Mouse (Mus musculus) kidney, postnatal 0 days (tissue): ENCODE data around the gene Ero1l. TPM values are rescaled to one million over a fixed set of nuclear protein-coding genes. Genes with fewer than 3 reads are reported as not detected.

Experiments used
- ATAC-seq: fragments of 200-750 bp; cut with Nextera tagmentation; replicated peaks from 2 replicates; pipeline ENCODE4 v1.8.0; 2017; ENCODE audit warnings: low read depth, moderate number of reproducible peaks, moderate TSS enrichment, moderate library complexity; ENCODE audit not compliant: low FRiP score
- DNase-seq: peaks from one replicate; pipeline ENCODE4 v3.0.0-alpha.2; 2016; ENCODE audit warnings: low spot score
- H3K27ac ChIP-seq: fragments of 300-500 bp; sonication (generic); 2 replicates; pipeline ENCODE4 v1.5.1; 2014; ENCODE audit warnings: mild to moderate bottlenecking
- H3K27me3 ChIP-seq: fragments of 300-500 bp; sonication (generic); 2 replicates; pipeline ENCODE4 v1.6.1; 2014; ENCODE audit warnings: low read length, mixed read lengths; ENCODE audit not compliant: insufficient read depth
- H3K36me3 ChIP-seq: fragments of 300-500 bp; sonication (generic); 2 replicates; pipeline ENCODE4 v1.6.1; 2014; ENCODE audit warnings: low read length, mixed read lengths; ENCODE audit not compliant: insufficient read depth
- H3K4me1 ChIP-seq: fragments of 300-500 bp; sonication (generic); replicated peaks from 2 replicates; pipeline ENCODE4 v1.6.1; 2014; ENCODE audit warnings: antibody characterized with exemption, low read length, mixed read lengths; ENCODE audit not compliant: insufficient read depth
- H3K4me2 ChIP-seq: fragments of 300-500 bp; sonication (generic); 2 replicates; pipeline ENCODE4 v1.6.1; 2014; ENCODE audit warnings: mild to moderate bottlenecking, low read length, moderate library complexity, mixed read lengths
- H3K4me3 ChIP-seq: fragments of 300-500 bp; sonication (generic); replicated peaks from 2 replicates; pipeline ENCODE4 v1.5.1; 2014; ENCODE audit warnings: low read depth, low read length
- H3K9ac ChIP-seq: fragments of 300-500 bp; sonication (generic); 2 replicates; pipeline ENCODE4 v1.6.1; 2014; ENCODE audit warnings: low read depth, low read length
- H3K9me3 ChIP-seq: fragments of 300-500 bp; sonication (generic); replicated peaks from 2 replicates; pipeline ENCODE4 v1.6.1; 2016; ENCODE audit warnings: low read length, inconsistent platforms, mixed read lengths
- CTCF ChIP-seq: IDR thresholded peaks from 2 replicates; pipeline ENCODE4 v1.5.1; 2016; ENCODE audit warnings: antibody characterized with exemption, low read depth, mild to moderate bottlenecking, moderate library complexity
- WGBS: fragments of 180-500 bp; shearing (Covaris S2); extraction: QIAGEN DNeasy Blood & Tissue Kit; methylation state at CpG from one replicate; pipeline ENCODE4 v1.1.7; 2014; 5-methylcytosine and 5-hydroxymethylcytosine counted together
- polyA plus RNA-seq: library from polyadenylated mRNA; unstranded; fragments of >200 nt; fragmentation: Nextera tagmentation; extraction: Ambion mirVana; gene quantifications from 2 replicates; pipeline ENCODE4 v1.2.1, GENCODE M21; 2015

Ero1l gene
- polyA plus RNA-seq, 1 experiment from 2014 or later: 35.8 TPM

DNA sequence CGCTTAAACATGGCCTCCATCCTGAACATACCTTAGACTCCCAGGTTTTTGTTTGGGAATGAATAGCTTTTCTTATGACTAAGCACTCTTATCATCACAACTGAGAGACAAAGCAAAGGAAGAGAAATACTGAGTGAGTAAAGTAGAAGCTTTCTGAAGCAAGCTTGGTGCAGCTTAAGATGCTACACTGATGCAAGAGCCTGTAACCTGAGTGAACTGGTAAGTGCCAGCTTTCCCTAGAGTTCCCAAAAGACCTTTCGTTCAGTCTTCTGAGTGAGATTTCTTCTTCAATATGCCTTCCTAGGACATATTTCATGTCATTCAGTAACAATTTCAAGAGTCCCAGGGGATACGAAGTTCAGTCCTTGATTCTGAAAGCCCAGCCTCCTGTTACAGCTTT, 2.5 kb upstream of the Ero1l start:
- no peaks in the 10 kb centered on the region for H3K9me3 ChIP-seq
- TF ChIP-seq CTCF: no peak
- no peaks in the 10 kb centered on the region for H3K27me3 ChIP-seq
- no peak for ATAC-seq
- H3K27ac ChIP-seq: no peak overlapping the region
- no peak overlapping the region for H3K9ac ChIP-seq
- H3K4me2 ChIP-seq: no peak overlapping the region
- DNase-seq: no peak
- no peaks in the 10 kb centered on the region for H3K36me3 ChIP-seq
- peaks cover 5% of the 10 kb centered on the region; the same call in 1 of the 2 replicates for H3K4me1 ChIP-seq
- 68% methylated on average over 3 of the region's 3 CpGs for WGBS
- no peak overlapping the region for H3K4me3 ChIP-seq

DNA sequence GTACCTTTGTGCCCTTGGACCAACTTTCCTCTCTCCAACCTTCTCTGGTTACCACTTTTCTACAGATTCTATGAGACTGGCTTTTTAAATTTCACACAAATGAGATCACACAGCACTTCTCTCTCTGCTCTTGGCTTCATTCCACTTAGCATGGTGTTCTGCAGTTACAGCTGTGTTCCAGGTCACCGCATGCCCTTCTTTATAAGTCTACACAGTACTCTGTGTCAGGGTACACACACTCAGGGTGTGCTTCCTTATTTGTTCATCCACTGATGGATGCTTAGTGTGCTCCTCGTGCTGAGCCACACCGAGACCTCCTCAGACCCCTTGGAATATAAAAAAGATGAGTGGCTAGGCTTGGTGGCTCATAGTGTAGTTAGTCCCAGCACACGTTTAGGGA, 1.5 kb upstream of the Ero1l start:
- H3K4me2 ChIP-seq: no peak overlapping the region
- H3K4me3 ChIP-seq: no peak overlapping the region
- H3K27me3 ChIP-seq: no peaks in the 10 kb centered on the region
- no peaks in the 10 kb centered on the region for H3K9me3 ChIP-seq
- no peaks in the 10 kb centered on the region for H3K36me3 ChIP-seq
- TF ChIP-seq CTCF: no peak
- ATAC-seq (no peak), DNase-seq (no peak)
- H3K4me1 ChIP-seq: peaks cover 5% of the 10 kb centered on the region; the same call in 1 of the 2 replicates
- H3K9ac ChIP-seq: no peak overlapping the region
- no peak overlapping the region for H3K27ac ChIP-seq
- 77% methylated on average over 4 of the region's 4 CpGs for WGBS

DNA sequence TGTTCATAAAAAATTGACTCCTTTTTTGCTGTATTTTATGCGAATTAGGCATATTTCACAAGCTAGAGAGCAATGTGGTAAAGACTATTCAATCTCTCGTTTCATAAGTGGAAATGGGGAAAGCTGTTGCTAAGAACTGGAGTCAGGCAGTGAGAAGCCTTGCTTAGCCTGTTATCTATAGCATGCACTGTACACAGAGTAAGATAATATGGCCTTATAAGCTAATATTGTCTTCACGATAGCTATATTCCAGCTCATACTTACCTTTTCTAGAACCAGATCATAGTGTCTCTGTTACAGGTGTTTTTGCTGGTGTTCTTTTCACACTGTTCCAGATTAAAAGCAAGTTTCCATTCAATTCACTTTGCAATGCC, 653 bp upstream of the Ero1l start:
- Histone ChIP-seq H3K27ac (no peak overlapping the region), H3K4me2 (peak overlapping the region; percentile 73; the same call in 1 of the 2 replicates), H3K9ac (no peak overlapping the region), H3K27me3 (no peaks in the 10 kb centered on the region), H3K4me3 (no peak overlapping the region), H3K4me1 (peaks cover 5% of the 10 kb centered on the region; the same call in 1 of the 2 replicates), H3K36me3 (no peaks in the 10 kb centered on the region), H3K9me3 (no peaks in the 10 kb centered on the region)
- TF ChIP-seq CTCF: no peak
- ATAC-seq: no peak
- 65% methylated on average over 3 of the region's 3 CpGs for WGBS
- no peak for DNase-seq

DNA sequence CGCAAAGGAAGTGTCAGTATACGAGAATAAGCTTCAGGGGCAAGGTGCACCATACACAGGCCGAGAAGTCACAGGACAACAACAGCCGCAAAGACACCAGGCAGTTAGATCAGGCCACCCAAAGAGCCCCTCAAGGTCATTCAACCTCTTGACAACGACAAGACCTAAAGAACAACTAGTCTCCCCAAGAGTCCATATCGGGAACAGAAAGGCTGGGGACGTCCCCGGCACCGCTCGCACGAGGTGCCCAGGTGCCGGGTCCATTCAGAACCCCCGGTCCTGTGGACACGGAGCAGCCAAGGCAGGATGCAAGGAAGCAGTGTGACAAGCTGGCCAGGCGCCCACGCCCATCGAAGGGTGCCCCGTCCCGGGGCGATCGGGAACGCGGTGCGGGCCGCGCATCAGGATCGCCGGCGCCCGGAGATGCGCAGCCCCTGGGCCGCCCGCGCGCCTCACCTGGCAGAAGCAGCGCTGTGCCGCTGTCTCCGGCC, 605 bp downstream of the Ero1l start:
- Histone ChIP-seq H3K9me3 (no peaks in the 10 kb centered on the region), H3K4me3 (peak overlapping the region; percentile 93), H3K4me1 (peaks cover 5% of the 10 kb centered on the region; the same call in 1 of the 2 replicates), H3K9ac (peak overlapping the region; percentile 92), H3K36me3 (no peaks in the 10 kb centered on the region), H3K27ac (peak overlapping the region; percentile 86), H3K4me2 (peak overlapping the region; percentile 73), H3K27me3 (no peaks in the 10 kb centered on the region)
- TF ChIP-seq CTCF: no peak
- DNase-seq (no peak), ATAC-seq (peak; percentile 34)
- under 1% methylated on average over 38 of the region's 38 CpGs for WGBS

DNA sequence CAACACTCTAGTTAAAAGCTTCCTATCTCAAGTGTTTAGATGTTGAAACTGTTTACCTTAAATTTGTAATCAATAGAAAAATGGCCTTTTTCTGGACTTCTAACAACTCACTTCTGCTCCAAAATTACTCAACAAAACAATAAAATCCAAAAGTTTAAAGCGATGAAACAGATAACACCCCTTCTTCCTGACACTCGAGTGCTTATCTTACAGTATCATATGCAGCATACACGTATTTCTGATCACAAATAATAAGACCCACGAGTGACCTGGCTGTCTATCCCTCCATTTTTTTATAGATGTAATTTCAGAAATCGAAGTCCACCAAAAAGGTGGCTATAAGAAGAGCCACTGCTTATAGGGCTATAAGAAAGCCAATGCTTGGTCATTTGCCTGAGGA, 1.6 kb downstream of the Ero1l start:
- Histone ChIP-seq H3K9ac (no peak overlapping the region), H3K4me1 (peaks cover 5% of the 10 kb centered on the region; the same call in 1 of the 2 replicates), H3K36me3 (no peaks in the 10 kb centered on the region), H3K9me3 (no peaks in the 10 kb centered on the region), H3K4me3 (peak overlapping the region; percentile 93; the same call in 1 of the 2 replicates), H3K4me2 (peak overlapping the region; percentile 73), H3K27ac (no peak overlapping the region), H3K27me3 (no peaks in the 10 kb centered on the region)
- DNase-seq (no peak), ATAC-seq (no peak)
- WGBS: 77% methylated on average over 5 of the region's 5 CpGs
- TF ChIP-seq CTCF: no peak

DNA sequence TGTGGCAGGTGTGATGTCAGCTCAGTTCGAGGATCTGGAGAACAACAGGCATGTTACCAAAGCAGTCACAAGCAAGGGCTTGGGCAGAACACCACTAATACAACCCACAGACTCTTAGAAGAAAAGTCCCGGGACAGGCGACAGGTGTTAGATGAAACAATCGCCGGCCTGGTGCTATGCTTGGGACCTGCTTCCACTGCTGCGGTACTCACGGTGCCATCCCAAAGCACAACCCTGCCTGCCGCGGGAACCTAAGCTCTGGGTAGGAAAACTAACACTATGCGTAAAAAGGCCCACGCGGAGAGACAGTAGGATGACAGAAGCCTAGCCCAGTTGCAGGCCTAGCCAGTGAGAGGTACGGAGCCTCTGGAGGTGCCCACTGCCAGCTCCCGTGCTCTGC, 8.5 kb downstream of the Ero1l start:
- 92% methylated on average over 14 of the region's 14 CpGs for WGBS
- Histone ChIP-seq H3K36me3 (no peaks in the 10 kb centered on the region), H3K27ac (no peak overlapping the region), H3K4me3 (no peak overlapping the region), H3K9ac (no peak overlapping the region), H3K4me1 (no peaks in the 10 kb centered on the region), H3K4me2 (no peak overlapping the region), H3K27me3 (no peaks in the 10 kb centered on the region), H3K9me3 (no peaks in the 10 kb centered on the region)
- DNase-seq (no peak), ATAC-seq (no peak)
- TF ChIP-seq CTCF: no peak

DNA sequence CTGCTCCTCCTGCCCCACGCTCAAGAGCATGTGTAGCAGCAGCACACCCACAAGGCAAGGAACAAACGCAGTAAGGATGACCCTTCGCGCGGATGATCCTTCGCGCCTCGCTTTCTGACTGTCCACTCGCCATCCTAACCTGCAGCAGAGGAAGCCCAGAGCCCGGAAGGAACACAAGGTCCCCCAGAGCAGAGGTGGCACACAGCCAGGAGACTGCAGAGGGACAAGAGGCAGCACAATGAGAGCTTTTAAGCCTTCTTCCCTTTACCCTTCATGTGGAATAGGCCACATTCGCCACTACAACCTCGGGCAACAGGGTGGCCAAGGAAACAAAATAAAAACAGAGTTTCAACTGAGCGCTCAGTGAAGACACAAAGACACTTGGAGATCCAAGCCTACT, 8.9 kb downstream of the Ero1l start:
- Histone ChIP-seq H3K27me3 (no peaks in the 10 kb centered on the region), H3K4me1 (no peaks in the 10 kb centered on the region), H3K9me3 (no peaks in the 10 kb centered on the region), H3K27ac (no peak overlapping the region), H3K4me2 (no peak overlapping the region), H3K9ac (no peak overlapping the region), H3K36me3 (no peaks in the 10 kb centered on the region), H3K4me3 (no peak overlapping the region)
- DNase-seq (no peak), ATAC-seq (no peak)
- WGBS: 88% methylated on average over 13 of the region's 13 CpGs
- TF ChIP-seq CTCF: no peak
